Mouse (Mus musculus) embryonic fibroblast, embryonic 13.5 days (primary cell): ENCODE data around the gene Gm17657.

Experiments used
- CTCF ChIP-seq: IDR thresholded peaks from 2 replicates; pipeline ENCODE4 v1.5.1; 2011; ENCODE audit warnings: mild to moderate bottlenecking, control low read depth, low read length, moderate library complexity, borderline replicate concordance; ENCODE audit not compliant: insufficient read depth
- POLR2A ChIP-seq: IDR thresholded peaks from 2 replicates; pipeline ENCODE4 v1.6.1; 2011; ENCODE audit warnings: low read depth, mild to moderate bottlenecking, control low read depth, low read length, moderate library complexity

DNA sequence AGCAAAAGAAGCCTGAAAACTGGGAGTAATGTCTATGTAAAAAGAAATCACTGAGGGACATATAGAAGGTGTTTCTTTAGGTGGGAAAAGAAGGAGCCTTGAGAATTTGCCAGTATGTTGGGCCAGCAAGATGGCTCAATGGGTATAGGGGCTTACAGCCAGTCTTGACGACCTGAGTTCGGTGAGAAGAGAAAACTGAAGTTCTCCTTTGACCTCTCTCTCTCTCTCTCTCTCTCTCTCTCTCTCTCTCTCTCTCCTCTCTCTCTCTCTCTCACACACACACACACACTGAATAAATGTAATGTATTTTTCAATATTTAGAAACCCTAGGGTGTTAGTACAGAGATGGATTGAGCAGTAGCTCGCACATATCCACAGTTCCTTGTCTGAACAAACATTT lies 944 bp downstream of the Gm17657 start:
- TF ChIP-seq CTCF, result no peak
- TF ChIP-seq POLR2A, result no peak
